Mouse (Mus musculus) erythroblast, embryonic 14.5 days (primary cell): ENCODE results near the gene Pde4d. TPM values are rescaled to one million over a fixed set of nuclear protein-coding genes. Genes with fewer than 3 reads are reported as not detected.

Experiments used
- H3K27me3 ChIP-seq: 2 replicates; pipeline ENCODE4 v1.6.1; 2012; ENCODE audit warnings: inconsistent platforms; ENCODE audit not compliant: control insufficient read depth
- H3K36me3 ChIP-seq: 2 replicates; pipeline ENCODE4 v1.6.1; 2012; ENCODE audit warnings: mild to moderate bottlenecking, inconsistent platforms; ENCODE audit not compliant: control insufficient read depth
- H3K4me1 ChIP-seq: 2 replicates; pipeline ENCODE4 v1.6.1; 2012; ENCODE audit warnings: inconsistent platforms; ENCODE audit not compliant: control insufficient read depth
- H3K4me3 ChIP-seq: replicated peaks from 2 replicates; pipeline ENCODE3; 2012; ENCODE audit warnings: moderate library complexity, mild to moderate bottlenecking, inconsistent platforms
- H3K9me3 ChIP-seq: 2 replicates; pipeline ENCODE4 v1.6.1; 2012; ENCODE audit warnings: low read length, inconsistent platforms, mixed read lengths; ENCODE audit not compliant: control insufficient read depth
- GATA1 ChIP-seq: IDR thresholded peaks from 2 replicates; pipeline ENCODE4 v1.6.1; 2012; ENCODE audit warnings: low read length, inconsistent platforms, mixed read lengths
- TAL1 ChIP-seq: IDR thresholded peaks from 3 replicates; pipeline ENCODE4 v1.6.1; 2012; ENCODE audit warnings: low read length, inconsistent platforms, mixed read lengths
- polyA plus RNA-seq: library from polyadenylated mRNA; stranded (reverse); fragments of >175 nt; gene quantifications from 2 replicates; pipeline ENCODE4 v1.2.3, GENCODE M21; 2012

The Pde4d gene
- polyA plus RNA-seq, 1 experiment = 0.23 TPM

DNA sequence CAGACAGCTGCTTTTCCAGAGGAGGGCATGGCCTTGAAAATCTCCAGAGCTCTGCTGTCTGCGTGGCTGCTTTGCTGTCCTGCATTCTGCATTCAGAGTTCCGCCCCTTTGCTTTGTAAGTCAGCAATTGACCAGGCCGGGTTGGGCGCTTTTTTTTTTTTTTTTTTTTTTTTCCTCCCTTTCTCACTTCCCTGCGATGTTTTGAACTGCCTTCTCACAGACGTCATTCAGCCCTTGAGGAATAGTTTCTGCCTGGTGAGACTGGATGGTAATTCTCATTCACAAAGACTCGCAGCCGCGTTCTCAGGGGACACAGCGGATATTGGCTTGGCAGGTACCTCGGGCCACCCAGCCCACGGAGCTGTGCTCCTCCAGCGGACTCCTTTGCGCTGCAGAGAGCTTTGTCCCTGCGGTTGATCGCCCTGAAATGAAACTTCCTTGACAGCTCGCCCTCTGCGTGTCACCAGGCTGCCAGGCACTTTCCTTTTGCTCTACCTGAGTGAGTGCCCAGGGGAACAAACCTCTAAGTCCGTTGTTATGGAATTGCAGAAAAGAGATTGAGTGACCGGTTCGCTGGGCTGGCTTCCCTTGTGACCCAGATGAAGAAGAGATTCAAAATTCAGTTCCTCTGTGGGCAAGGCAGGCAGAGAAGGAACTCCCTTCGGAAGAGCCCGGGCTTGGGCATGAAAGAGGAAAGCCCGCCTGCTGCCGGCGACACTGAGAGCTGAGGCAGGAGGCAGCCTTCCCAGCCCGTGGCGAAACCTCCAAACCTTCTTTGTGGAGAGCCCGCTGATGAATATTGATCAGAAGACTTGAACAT lies 1235.8 kb downstream of the Pde4d start:
- Histone ChIP-seq H3K9me3 (no peaks in the 10 kb centered on the region), H3K4me1 (peaks cover 70% of the 10 kb centered on the region), H3K27me3 (no peaks in the 10 kb centered on the region), H3K36me3 (peaks cover 4% of the 10 kb centered on the region), H3K4me3 (peak overlapping the region; percentile 89)
- TF ChIP-seq GATA1 (no peak), TAL1 (no peak)

- Histone ChIP-seq H3K36me3 (peaks cover 6% of the 10 kb centered on the region), H3K4me1 (peaks cover 71% of the 10 kb centered on the region)
- TF ChIP-seq GATA1 = no peak
- TF ChIP-seq TAL1 = no peak
Observed at GRCm38 (mm10) chr13:109686116-109686876, 1236.5 kb downstream of the Pde4d start.

GRCm38 (mm10) chr13:109686906-109687305 lies 1237.2 kb downstream of the Pde4d start:
- H3K9me3 ChIP-seq = no peaks in the 10 kb centered on the region
- peaks cover 70% of the 10 kb centered on the region for H3K4me1 ChIP-seq
- TF ChIP-seq TAL1 = no peak
- no peaks in the 10 kb centered on the region for H3K27me3 ChIP-seq
- H3K36me3 ChIP-seq = peaks cover 9% of the 10 kb centered on the region
- peak overlapping the region; percentile 89 for H3K4me3 ChIP-seq

More at GRCm38 (mm10) chr13:109686116-109686876, 1236.5 kb downstream of the Pde4d start:
- Histone ChIP-seq H3K27me3 (no peaks in the 10 kb centered on the region), H3K4me3 (peak overlapping the region; percentile 89), H3K9me3 (no peaks in the 10 kb centered on the region)

DNA sequence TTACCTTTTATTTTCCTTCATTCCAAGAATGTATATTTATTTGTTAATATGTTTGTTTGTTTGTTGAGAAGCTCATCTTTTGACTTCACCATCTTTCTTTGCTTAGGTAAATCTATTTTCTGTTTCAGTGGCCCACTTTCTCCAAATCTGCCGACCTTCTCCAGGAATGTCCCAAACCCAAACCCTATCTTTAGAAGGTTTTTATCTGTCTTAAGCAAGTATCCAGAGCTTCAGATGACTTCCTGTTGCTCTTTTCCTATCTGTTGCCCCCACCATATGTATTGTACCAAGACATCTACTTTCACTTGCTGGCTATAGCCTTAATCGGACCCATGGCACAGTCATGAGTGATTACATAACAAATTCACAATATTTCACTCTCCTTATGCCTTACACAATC lies 1238.4 kb downstream of the Pde4d start:
- TF ChIP-seq GATA1 (no peak), TAL1 (no peak)
- Histone ChIP-seq H3K4me3 (peak overlapping the region; percentile 89), H3K36me3 (peaks cover 18% of the 10 kb centered on the region), H3K4me1 (peaks cover 70% of the 10 kb centered on the region), H3K9me3 (no peaks in the 10 kb centered on the region), H3K27me3 (no peaks in the 10 kb centered on the region)

- peaks cover 70% of the 10 kb centered on the region for H3K4me1 ChIP-seq
- H3K4me3 ChIP-seq = no peak overlapping the region
- no peak for TF ChIP-seq TAL1
- no peak for TF ChIP-seq GATA1
- no peaks in the 10 kb centered on the region for H3K27me3 ChIP-seq
- peaks cover 21% of the 10 kb centered on the region for H3K36me3 ChIP-seq
- H3K9me3 ChIP-seq = no peaks in the 10 kb centered on the region
Observed at GRCm38 (mm10) chr13:109689176-109689575, 1239.4 kb downstream of the Pde4d start.

DNA sequence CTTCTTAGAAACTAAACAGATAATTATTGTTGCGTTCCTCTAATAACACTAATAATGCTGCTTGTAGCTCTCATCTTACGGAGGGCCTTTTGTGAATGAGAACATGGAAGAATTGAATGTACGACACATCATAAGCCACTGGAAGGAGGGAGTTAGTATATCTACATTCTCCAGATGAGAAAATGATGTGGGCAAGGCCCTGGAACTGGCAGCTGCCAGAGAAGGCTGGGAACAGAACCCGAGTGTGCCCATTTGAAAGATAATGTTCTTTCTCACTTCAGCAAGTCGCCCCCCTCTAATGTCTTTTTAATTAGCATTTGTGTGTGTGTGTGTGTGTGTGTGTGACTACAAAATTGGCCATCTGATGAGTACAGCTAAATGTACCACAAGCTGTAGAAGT lies 1240.8 kb downstream of the Pde4d start:
- Histone ChIP-seq H3K36me3 (peaks cover 30% of the 10 kb centered on the region), H3K9me3 (no peaks in the 10 kb centered on the region), H3K27me3 (no peaks in the 10 kb centered on the region), H3K4me3 (peak overlapping the region; percentile 24), H3K4me1 (peaks cover 65% of the 10 kb centered on the region)
- TF ChIP-seq TAL1 (no peak), GATA1 (no peak)

GRCm38 (mm10) chr13:109692851-109693250 lies 1243.1 kb downstream of the Pde4d start:
- Histone ChIP-seq H3K27me3 (no peaks in the 10 kb centered on the region), H3K4me3 (no peak overlapping the region), H3K36me3 (peaks cover 46% of the 10 kb centered on the region), H3K9me3 (no peaks in the 10 kb centered on the region), H3K4me1 (peaks cover 62% of the 10 kb centered on the region)
- TF ChIP-seq TAL1 (no peak), GATA1 (no peak)

GRCm38 (mm10) chr13:109693769-109694168 lies 1244.0 kb downstream of the Pde4d start:
- H3K9me3 ChIP-seq = no peaks in the 10 kb centered on the region
- H3K27me3 ChIP-seq = no peaks in the 10 kb centered on the region
- peaks cover 58% of the 10 kb centered on the region for H3K4me1 ChIP-seq
- H3K36me3 ChIP-seq = peaks cover 53% of the 10 kb centered on the region
- no peak overlapping the region for H3K4me3 ChIP-seq
- TF ChIP-seq TAL1 (no peak), GATA1 (no peak)

DNA sequence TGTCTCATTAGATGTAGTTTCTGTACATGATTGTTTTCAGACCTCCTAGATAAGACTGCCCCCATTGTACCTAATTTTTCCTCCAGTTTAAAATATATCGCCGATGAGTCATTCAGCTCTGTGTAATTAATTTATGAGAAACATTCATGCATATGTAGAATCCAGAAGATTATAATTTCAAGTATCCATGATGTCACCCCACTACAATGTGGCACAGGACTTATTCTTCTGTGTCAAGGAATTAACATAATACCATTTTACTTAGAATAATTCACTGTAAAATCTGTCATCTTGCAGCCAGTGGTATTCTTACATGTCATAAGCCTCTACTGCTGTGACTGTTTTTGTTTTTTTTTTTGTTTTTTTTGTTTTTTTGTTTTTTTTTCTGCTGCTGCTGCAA lies 1244.5 kb downstream of the Pde4d start:
- peaks cover 58% of the 10 kb centered on the region for H3K36me3 ChIP-seq
- H3K27me3 ChIP-seq = no peaks in the 10 kb centered on the region
- TF ChIP-seq GATA1 = no peak
- no peak for TF ChIP-seq TAL1
- no peaks in the 10 kb centered on the region for H3K9me3 ChIP-seq
- H3K4me3 ChIP-seq = no peak overlapping the region
- peaks cover 53% of the 10 kb centered on the region for H3K4me1 ChIP-seq
